Mouse (Mus musculus): Measurements from ENCODE around the gene U2af1l4.

U2af1l4 gene

GRCm38 (mm10) chr7:30607706-30608309 is 44.7 kb downstream of the U2af1l4 start:
- DNase-seq (ENCODE audit: low read depth, low spot score) = peak; percentile 84

GRCm38 (mm10) chr7:30608476-30608875 is 45.4 kb downstream of the U2af1l4 start:
- no peak for DNase-seq (ENCODE audit: low read depth, low spot score)
- Histone ChIP-seq H3K36me3 (ENCODE audit: control insufficient read depth, insufficient read depth, low read length, poor library complexity, severe bottlenecking) (no peaks in the 10 kb centered on the region), H3K27me3 (ENCODE audit: control insufficient read depth, insufficient read depth, low read length, poor library complexity, severe bottlenecking) (no peaks in the 10 kb centered on the region)

More at GRCm38 (mm10) chr7:30607706-30608309, 44.7 kb downstream of the U2af1l4 start:
- Histone ChIP-seq H3K27me3 (ENCODE audit: control insufficient read depth, insufficient read depth, low read length, poor library complexity, severe bottlenecking) (no peaks in the 10 kb centered on the region), H3K36me3 (ENCODE audit: control insufficient read depth, insufficient read depth, low read length, poor library complexity, severe bottlenecking) (no peaks in the 10 kb centered on the region)

GRCm38 (mm10) chr7:30610043-30610442 is 46.9 kb downstream of the U2af1l4 start:
- Histone ChIP-seq H3K27me3 (ENCODE audit: control insufficient read depth, insufficient read depth, low read length, poor library complexity, severe bottlenecking) (no peaks in the 10 kb centered on the region), H3K36me3 (ENCODE audit: control insufficient read depth, insufficient read depth, low read length, poor library complexity, severe bottlenecking) (no peaks in the 10 kb centered on the region)
- DNase-seq (ENCODE audit: low read depth, low spot score) = no peak

DNA sequence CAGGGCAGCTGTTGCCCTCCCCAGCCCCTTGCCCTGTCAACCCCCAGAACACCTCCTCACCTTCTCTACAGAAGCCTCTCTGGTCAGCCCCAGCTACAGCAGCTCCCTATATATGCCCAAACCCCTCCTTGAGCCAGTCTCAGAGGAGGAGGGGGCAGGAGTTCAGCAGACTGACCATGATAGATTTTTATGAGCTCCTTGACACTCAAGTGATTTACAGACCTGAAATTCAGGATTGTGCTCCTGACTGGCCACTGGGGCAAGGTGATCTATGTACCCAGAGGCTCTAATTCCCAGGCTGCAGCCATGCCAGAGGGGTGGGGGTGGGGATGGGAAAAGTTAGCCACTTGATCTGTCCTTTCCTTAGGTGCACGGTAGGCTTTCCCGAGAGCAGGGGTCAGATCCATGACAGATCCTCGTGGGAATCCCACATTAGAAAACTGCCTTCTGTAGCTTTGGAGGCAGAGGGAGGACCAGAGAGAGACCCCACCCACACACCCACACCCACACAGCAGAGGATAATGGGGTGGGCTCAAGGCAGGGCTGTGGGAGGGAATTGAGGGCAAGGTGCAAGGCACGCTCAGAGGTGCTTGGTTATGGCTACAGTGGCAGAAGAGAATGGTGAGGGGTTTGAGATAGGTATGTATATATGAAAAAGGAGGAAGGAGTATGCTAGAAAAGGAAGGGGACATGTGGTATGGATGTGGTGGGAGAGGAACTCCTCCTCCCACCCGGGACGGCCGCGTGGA is 49.7 kb downstream of the U2af1l4 start, which contains the start of gene Upk1a:
Gene Upk1a, minus strand, starts transcription at position 194 of the 749 bp plus-strand sequence.
- DNase-seq (ENCODE audit: low read depth, low spot score) = no peak
- Histone ChIP-seq H3K27me3 (ENCODE audit: control insufficient read depth, insufficient read depth, low read length, poor library complexity, severe bottlenecking) (no peaks in the 10 kb centered on the region), H3K36me3 (ENCODE audit: control insufficient read depth, insufficient read depth, low read length, poor library complexity, severe bottlenecking) (peaks cover 2% of the 10 kb centered on the region; the same call in 1 of the 2 replicates)

- Histone ChIP-seq H3K27me3 (ENCODE audit: control insufficient read depth, insufficient read depth, low read length, poor library complexity, severe bottlenecking) (no peaks in the 10 kb centered on the region), H3K36me3 (ENCODE audit: control insufficient read depth, insufficient read depth, low read length, poor library complexity, severe bottlenecking) (peaks cover 2% of the 10 kb centered on the region; the same call in 1 of the 2 replicates)
- DNase-seq (ENCODE audit: low read depth, low spot score) = peak; percentile 75
Observed at GRCm38 (mm10) chr7:30613529-30614112, 50.5 kb downstream of the U2af1l4 start.

DNA sequence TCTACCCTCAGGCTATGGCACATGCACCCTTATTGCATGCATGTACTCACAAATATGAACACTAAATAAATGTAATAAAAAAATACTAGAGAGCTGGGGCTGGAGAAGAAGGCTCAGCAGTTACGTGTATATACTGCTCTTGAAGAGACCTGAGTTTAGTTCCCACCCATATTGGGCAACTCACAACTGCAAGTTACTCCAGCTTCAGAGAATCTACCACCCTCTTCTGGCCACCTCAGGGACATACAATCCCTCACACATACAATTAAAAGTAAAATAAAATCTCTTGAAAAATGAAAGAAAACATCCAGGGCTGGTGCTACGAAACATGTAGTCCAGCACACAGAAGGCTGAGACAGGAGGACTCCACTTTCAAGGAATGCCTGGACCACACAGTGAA is 51.4 kb downstream of the U2af1l4 start:
- DNase-seq (ENCODE audit: low read depth, low spot score) = peak; percentile 56
- Histone ChIP-seq H3K36me3 (ENCODE audit: control insufficient read depth, insufficient read depth, low read length, poor library complexity, severe bottlenecking) (peaks cover 5% of the 10 kb centered on the region), H3K27me3 (ENCODE audit: control insufficient read depth, insufficient read depth, low read length, poor library complexity, severe bottlenecking) (no peaks in the 10 kb centered on the region)
